Mouse (Mus musculus) midbrain, postnatal 0 days (tissue): ENCODE data around the gene Svs3b. TPM values are rescaled to one million over a fixed set of nuclear protein-coding genes. Genes with fewer than 3 reads are reported as not detected.
"Not testable (repeated sequence)": the region's sequence is repeated elsewhere in the genome, so short reads cannot be mapped to it uniquely, and the experiment has no call there.

Experiments used
- ATAC-seq: fragments of 200-750 bp; cut with Nextera tagmentation; 2 replicates; pipeline ENCODE4 v1.8.0; 2017; ENCODE audit warnings: moderate number of reproducible peaks, mild to moderate bottlenecking, moderate TSS enrichment, moderate library complexity; ENCODE audit not compliant: low FRiP score
- DNase-seq: peaks from one replicate; pipeline ENCODE4 v3.0.0-alpha.2; 2015; ENCODE audit warnings: low spot score
- H3K27ac ChIP-seq: fragments of 300-500 bp; sonication (generic); 2 replicates; pipeline ENCODE4 v1.5.1; 2014; ENCODE audit warnings: low read depth, mild to moderate bottlenecking, low read length, mixed read lengths
- H3K27me3 ChIP-seq: fragments of 300-500 bp; sonication (generic); 2 replicates; pipeline ENCODE4 v1.6.1; 2014; ENCODE audit warnings: low read length, control low read depth, mixed read lengths; ENCODE audit not compliant: insufficient read depth
- H3K36me3 ChIP-seq: fragments of 300-500 bp; sonication (generic); 2 replicates; pipeline ENCODE4 v1.6.1; 2014; ENCODE audit warnings: low read length, control low read depth, mixed read lengths; ENCODE audit not compliant: insufficient read depth
- H3K4me1 ChIP-seq: fragments of 300-500 bp; sonication (generic); 2 replicates; pipeline ENCODE4 v1.6.1; 2014; ENCODE audit warnings: mild to moderate bottlenecking, control low read depth, antibody characterized with exemption, low read length, mixed read lengths; ENCODE audit not compliant: insufficient read depth
- H3K4me2 ChIP-seq: fragments of 300-500 bp; sonication (generic); 2 replicates; pipeline ENCODE4 v1.6.1; 2014; ENCODE audit warnings: low read depth, mild to moderate bottlenecking, low read length, mixed read lengths; ENCODE audit not compliant: poor library complexity, severe bottlenecking
- H3K4me3 ChIP-seq: fragments of 300-500 bp; sonication (generic); 2 replicates; pipeline ENCODE4 v1.5.1; 2014; ENCODE audit warnings: low read depth, mild to moderate bottlenecking, low read length, moderate library complexity
- H3K9ac ChIP-seq: fragments of 300-500 bp; sonication (generic); replicated peaks from 2 replicates; pipeline ENCODE4 v1.6.1; 2014; ENCODE audit warnings: mild to moderate bottlenecking, low read length, moderate library complexity, mixed read lengths; ENCODE audit not compliant: poor library complexity, severe bottlenecking
- H3K9me3 ChIP-seq: fragments of 300-500 bp; sonication (generic); 2 replicates; pipeline ENCODE4 v1.6.1; 2016; ENCODE audit warnings: low read length, control low read depth
- CTCF ChIP-seq: IDR thresholded peaks from 2 replicates; pipeline ENCODE4 v1.5.1; 2016; ENCODE audit warnings: antibody characterized with exemption, mild to moderate bottlenecking
- WGBS: fragments of 180-500 bp; shearing (Covaris S2); extraction: QIAGEN DNeasy Blood & Tissue Kit; methylation state at CpG from one replicate; pipeline ENCODE4 v1.1.7; 2014; 5-methylcytosine and 5-hydroxymethylcytosine counted together
- polyA plus RNA-seq: library from polyadenylated mRNA; unstranded; fragments of >200 nt; fragmentation: Nextera tagmentation; extraction: Ambion mirVana; gene quantifications from 2 replicates; pipeline ENCODE4 v1.2.1, GENCODE M21; 2015
- total RNA-seq: library from RNA; depleted of rRNA; stranded (reverse); fragments of >200 nt; gene quantifications from 2 replicates; pipeline ENCODE4 v1.2.3, GENCODE M21; 2014; rRNA removed

Gene Svs3b
- total and polyA plus RNA-seq, 2 experiments from 2014 or later: not detected

GRCm38 (mm10) chr2:164221522-164221921 is 34.9 kb downstream of the Svs3b start, which contains the start of gene Wfdc15b:
Wfdc15b (minus strand) TSS chr2:164221660.
- no peak for DNase-seq
- 86% methylated on average over 11 of the region's 11 CpGs for WGBS

GRCm38 (mm10) chr2:164219295-164219694 is 37.1 kb downstream of the Svs3b start:
- H3K36me3 ChIP-seq: no peaks in the 10 kb centered on the region
- H3K9ac ChIP-seq: no peak overlapping the region
- no peak overlapping the region for H3K4me2 ChIP-seq
- no peak for TF ChIP-seq CTCF
- DNase-seq (no peak), ATAC-seq (no peak)
- 85% methylated on average over 9 of the region's 9 CpGs for WGBS
- H3K9me3 ChIP-seq: no peaks in the 10 kb centered on the region
- H3K4me3 ChIP-seq: no peak overlapping the region
- H3K27me3 ChIP-seq: no peaks in the 10 kb centered on the region
- H3K27ac ChIP-seq: no peak overlapping the region
- no peaks in the 10 kb centered on the region for H3K4me1 ChIP-seq

More at GRCm38 (mm10) chr2:164221522-164221921, 34.9 kb downstream of the Svs3b start, which contains the start of gene Wfdc15b:
- no peak for TF ChIP-seq CTCF
- Histone ChIP-seq H3K9me3 (no peaks in the 10 kb centered on the region), H3K4me1 (no peaks in the 10 kb centered on the region), H3K9ac (no peak within 1 kb of the TSS), H3K4me2 (no peak within 1 kb of the TSS), H3K36me3 (no peaks in the 10 kb centered on the region), H3K27me3 (no peaks in the 10 kb centered on the region), H3K27ac (no peak within 1 kb of the TSS), H3K4me3 (no peak within 1 kb of the TSS)
- no peak for ATAC-seq

DNA sequence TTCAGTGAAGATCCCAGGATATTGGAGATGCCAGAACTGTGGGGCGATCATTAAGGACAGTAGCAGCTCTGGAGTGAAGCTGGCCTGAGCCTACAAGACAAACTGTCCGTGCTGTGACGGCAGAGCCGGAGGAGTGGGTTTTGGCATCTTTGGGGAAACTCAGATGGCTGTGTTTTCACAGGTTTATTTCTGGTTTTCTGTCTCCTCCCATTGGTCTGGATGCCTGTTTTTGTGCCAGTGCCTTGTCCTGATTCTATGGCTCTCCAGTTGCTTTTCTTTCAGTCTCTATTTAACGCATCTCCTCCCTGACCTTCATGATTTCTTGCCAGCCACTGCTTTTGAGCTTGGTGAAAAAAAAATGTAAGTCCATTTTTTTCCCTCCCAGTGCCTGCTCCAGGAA is 43.7 kb downstream of the Svs3b start:
- ATAC-seq (no peak), DNase-seq (no peak)
- H3K4me2 ChIP-seq: no peak overlapping the region
- TF ChIP-seq CTCF: no peak
- no peaks in the 10 kb centered on the region for H3K9me3 ChIP-seq
- WGBS: 82% methylated on average over 5 of the region's 5 CpGs
- H3K36me3 ChIP-seq: no peaks in the 10 kb centered on the region
- H3K27me3 ChIP-seq: no peaks in the 10 kb centered on the region
- no peak overlapping the region for H3K4me3 ChIP-seq
- H3K27ac ChIP-seq: no peak overlapping the region
- H3K4me1 ChIP-seq: no peaks in the 10 kb centered on the region
- no peak overlapping the region for H3K9ac ChIP-seq

GRCm38 (mm10) chr2:164210892-164211291 is 45.5 kb downstream of the Svs3b start:
- no peak overlapping the region for H3K9ac ChIP-seq
- no peaks in the 10 kb centered on the region for H3K4me1 ChIP-seq
- no peaks in the 10 kb centered on the region for H3K27me3 ChIP-seq
- ATAC-seq (no peak), DNase-seq (no peak)
- WGBS: 86% methylated on average over 4 of the region's 4 CpGs
- H3K36me3 ChIP-seq: no peaks in the 10 kb centered on the region
- H3K9me3 ChIP-seq: no peaks in the 10 kb centered on the region
- no peak for TF ChIP-seq CTCF
- no peak overlapping the region for H3K27ac ChIP-seq
- H3K4me2 ChIP-seq: no peak overlapping the region
- no peak overlapping the region for H3K4me3 ChIP-seq

DNA sequence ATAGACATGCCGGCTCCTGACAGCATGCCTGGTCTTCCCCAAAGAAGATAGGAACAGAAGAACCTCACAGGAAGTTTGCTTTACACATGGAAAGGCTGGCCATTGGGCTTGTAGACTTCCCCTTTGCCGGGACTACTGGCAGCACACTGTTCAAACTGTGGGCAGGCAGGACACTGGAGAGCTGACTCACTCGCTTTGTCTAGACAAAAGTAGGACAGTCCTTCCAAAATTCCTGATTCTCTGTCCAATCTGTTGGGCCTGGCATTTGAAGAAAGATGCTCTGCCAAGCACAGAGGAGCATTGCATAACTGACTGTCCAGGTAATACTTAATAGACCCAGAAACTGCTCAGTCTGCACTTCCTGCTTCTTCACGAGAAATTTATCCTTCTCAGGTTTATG is 49.8 kb downstream of the Svs3b start:
- no peak overlapping the region for H3K9ac ChIP-seq
- H3K9me3 ChIP-seq: no peaks in the 10 kb centered on the region
- no peak for TF ChIP-seq CTCF
- no peaks in the 10 kb centered on the region for H3K36me3 ChIP-seq
- H3K4me2 ChIP-seq: no peak overlapping the region
- no peaks in the 10 kb centered on the region for H3K27me3 ChIP-seq
- ATAC-seq (no peak), DNase-seq (no peak)
- no peak overlapping the region for H3K4me3 ChIP-seq
- WGBS: 84% methylated on average over 4 of the region's 4 CpGs
- H3K27ac ChIP-seq: no peak overlapping the region
- no peaks in the 10 kb centered on the region for H3K4me1 ChIP-seq

GRCm38 (mm10) chr2:164206011-164206410 is 50.4 kb downstream of the Svs3b start:
- not testable (repeated sequence) for H3K4me3 ChIP-seq, H3K4me2 ChIP-seq, DNase-seq, H3K4me1 ChIP-seq, H3K9me3 ChIP-seq, ATAC-seq, H3K9ac ChIP-seq, H3K36me3 ChIP-seq, H3K27ac ChIP-seq, H3K27me3 ChIP-seq
- WGBS: 93% methylated on average over 10 of the region's 10 CpGs

Other genes with a start within 250 kb of the Svs3b start
- 0.22 TPM in 1 of 2 replicates, not detected in the other for gene Pabpc1l, start 231.2 kb downstream of the Svs3b start, total RNA-seq
- 2.0 and 2.8 TPM in 2 replicates for gene Pabpc1l, start 231.2 kb downstream of the Svs3b start, polyA plus RNA-seq
- 24.6 and 28.3 TPM in 2 replicates for gene Stk4, start 186.3 kb downstream of the Svs3b start, total RNA-seq
- gene Stk4, start 186.3 kb downstream of the Svs3b start, polyA plus RNA-seq: 11.1 and 13.7 TPM in 2 replicates
- gene Tomm34, start 185.5 kb downstream of the Svs3b start, total RNA-seq: 32.4 and 34.7 TPM in 2 replicates
- gene Tomm34, start 185.5 kb downstream of the Svs3b start, polyA plus RNA-seq: 45.3 and 46.7 TPM in 2 replicates
- 10.1 and 15.6 TPM in 2 replicates for gene Kcns1, start 85.5 kb downstream of the Svs3b start, total RNA-seq
- 3.8 and 4.3 TPM in 2 replicates for gene Kcns1, start 85.5 kb downstream of the Svs3b start, polyA plus RNA-seq
- not detected in 2 replicates for gene Wfdc5, start 73.9 kb downstream of the Svs3b start, total RNA-seq
- not detected in 2 replicates for gene Wfdc5, start 73.9 kb downstream of the Svs3b start, polyA plus RNA-seq
- not detected in 2 replicates for gene Wfdc12, start 66.0 kb downstream of the Svs3b start, total RNA-seq
- not detected in 2 replicates for gene Wfdc12, start 66.0 kb downstream of the Svs3b start, polyA plus RNA-seq
- gene Wfdc15a, start 56.5 kb downstream of the Svs3b start, total RNA-seq: not detected in 2 replicates
- not detected in 2 replicates for gene Wfdc15a, start 56.5 kb downstream of the Svs3b start, polyA plus RNA-seq
- gene Wfdc15b, start 35.0 kb downstream of the Svs3b start, total RNA-seq: not detected in 2 replicates
- not detected in 2 replicates for gene Wfdc15b, start 35.0 kb downstream of the Svs3b start, polyA plus RNA-seq
- gene Svs2, start 18.2 kb downstream of the Svs3b start, total RNA-seq: not detected in 2 replicates
- gene Svs2, start 18.2 kb downstream of the Svs3b start, polyA plus RNA-seq: not detected in 2 replicates
- not detected in 2 replicates for gene Svs4, start 21.8 kb upstream of the Svs3b start, total RNA-seq
- not detected in 2 replicates for gene Svs4, start 21.8 kb upstream of the Svs3b start, polyA plus RNA-seq
- not detected in 2 replicates for gene Svs3a, start 32.6 kb upstream of the Svs3b start, total RNA-seq
- not detected in 2 replicates for gene Svs3a, start 32.6 kb upstream of the Svs3b start, polyA plus RNA-seq
- gene Svs6, start 60.1 kb upstream of the Svs3b start, total RNA-seq: not detected in 2 replicates
- gene Svs6, start 60.1 kb upstream of the Svs3b start, polyA plus RNA-seq: not detected in 2 replicates
- gene Svs5, start 76.1 kb upstream of the Svs3b start, total RNA-seq: not detected in 2 replicates
- gene Svs5, start 76.1 kb upstream of the Svs3b start, polyA plus RNA-seq: not detected in 2 replicates
- not detected in 2 replicates for gene Slpi, start 132.5 kb upstream of the Svs3b start, total RNA-seq
- 0.27 and 0.36 TPM in 2 replicates for gene Slpi, start 132.5 kb upstream of the Svs3b start, polyA plus RNA-seq
- gene Rbpjl, start 146.5 kb upstream of the Svs3b start, total RNA-seq: 0.77 TPM in 1 of 2 replicates, not detected in the other
- gene Rbpjl, start 146.5 kb upstream of the Svs3b start, polyA plus RNA-seq: 0.04 TPM in 1 of 2 replicates, not detected in the other
- gene Matn4, start 148.5 kb upstream of the Svs3b start, total RNA-seq: 1.9 and 2.0 TPM in 2 replicates
- gene Matn4, start 148.5 kb upstream of the Svs3b start, polyA plus RNA-seq: 1.9 and 2.1 TPM in 2 replicates
- 13.8 and 20.3 TPM in 2 replicates for gene Sdc4, start 187.2 kb upstream of the Svs3b start, total RNA-seq
- 18.3 and 19.3 TPM in 2 replicates for gene Sdc4, start 187.2 kb upstream of the Svs3b start, polyA plus RNA-seq
- 194 and 206 TPM in 2 replicates for gene Sys1, start 200.3 kb upstream of the Svs3b start, total RNA-seq
- gene Sys1, start 200.3 kb upstream of the Svs3b start, polyA plus RNA-seq: 103 and 108 TPM in 2 replicates
- gene Gm20458, start 204.3 kb upstream of the Svs3b start, total RNA-seq: 4.7 and 15.0 TPM in 2 replicates
- 6.9 and 7.2 TPM in 2 replicates for gene Gm20458, start 204.3 kb upstream of the Svs3b start, polyA plus RNA-seq
- not detected in 2 replicates for gene Trp53tg5, start 217.1 kb upstream of the Svs3b start, total RNA-seq
- not detected in 2 replicates for gene Trp53tg5, start 217.1 kb upstream of the Svs3b start, polyA plus RNA-seq
- 21.1 and 26.7 TPM in 2 replicates for gene Dbndd2, start 229.5 kb upstream of the Svs3b start, total RNA-seq
- gene Dbndd2, start 229.5 kb upstream of the Svs3b start, polyA plus RNA-seq: 24.8 and 25.4 TPM in 2 replicates
- gene Pigt, start 240.9 kb upstream of the Svs3b start, total RNA-seq: 117 and 126 TPM in 2 replicates
- gene Pigt, start 240.9 kb upstream of the Svs3b start, polyA plus RNA-seq: 121 and 126 TPM in 2 replicates